Mouse (Mus musculus) thymus, postnatal 25 days (tissue): ENCODE data around the gene Lrrc3c.
A peak's percentile ranks its signal among the peaks of the same experiment; 100 is the strongest.

Experiments
- DNase-seq: peaks from one replicate; pipeline ENCODE4 v3.0.0; 2022

Gene Lrrc3c

GRCm38 (mm10) chr11:98635312-98635970, 37.4 kb downstream of the Lrrc3c start:
- DNase-seq, result peak; percentile 51

GRCm38 (mm10) chr11:98637501-98637900, 39.4 kb downstream of the Lrrc3c start:
- no peak for DNase-seq

GRCm38 (mm10) chr11:98640091-98640490, 42.0 kb downstream of the Lrrc3c start:
- no peak for DNase-seq

- no peak for DNase-seq
Observed at GRCm38 (mm10) chr11:98644757-98645156, 46.7 kb downstream of the Lrrc3c start.

GRCm38 (mm10) chr11:98645946-98646345, 47.9 kb downstream of the Lrrc3c start:
- no peak for DNase-seq

- no peak for DNase-seq
Observed at GRCm38 (mm10) chr11:98646459-98646858, 48.4 kb downstream of the Lrrc3c start, which contains the start of gene Gsdma2. Gene Gsdma2, plus strand, starts transcription at chr11:98646759.
